Mouse (Mus musculus): ENCODE data around the gene Nfasc. TPM values are rescaled to one million over a fixed set of nuclear protein-coding genes. Genes with fewer than 3 reads are reported as not detected.

Gene Nfasc
- polyA plus RNA-seq, 1 experiment = 0.75 TPM

- Histone ChIP-seq H3K4me3 (replicated peaks; ENCODE audit: control insufficient read depth, low read depth, low read length) (no peak overlapping the region), H3K4me1 (ENCODE audit: control insufficient read depth, insufficient read depth, low read length) (no peaks in the 10 kb centered on the region), H3K27ac (ENCODE audit: control insufficient read depth, insufficient read depth, low read depth, low read length, poor library complexity) (no peak overlapping the region)
- WGBS = 83% methylated on average over 11 of the region's 11 CpGs
- TF ChIP-seq POLR2A (IDR thresholded peaks at IDR 0.05; ENCODE audit: borderline replicate concordance, control insufficient read depth, low read depth, low read length) (no peak), CTCF (IDR thresholded peaks at IDR 0.05; ENCODE audit: control insufficient read depth, insufficient read depth, low read length) (no peak)
Observed at GRCm38 (mm10) chr1:132519734-132520133, 221.9 kb downstream of the Nfasc start.

DNA sequence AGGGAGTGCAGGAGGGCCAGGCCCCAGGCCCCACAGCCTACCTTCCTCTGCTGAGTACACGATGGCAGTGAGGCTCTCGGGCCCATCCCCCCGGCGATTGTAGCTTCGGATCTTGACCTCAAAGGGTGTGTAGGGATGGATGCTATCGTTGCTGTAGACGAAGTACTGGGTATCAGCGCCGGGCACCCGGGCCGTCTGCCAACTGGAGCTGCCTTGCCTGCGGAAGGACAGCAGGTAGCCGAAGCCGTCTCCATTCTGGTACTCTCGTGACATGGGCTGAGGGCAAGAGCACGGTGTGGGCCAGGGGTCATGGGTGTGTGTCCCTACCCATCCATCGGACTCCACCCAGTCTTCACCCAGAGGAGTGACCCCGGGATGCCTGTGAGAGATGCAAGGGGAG, 223.0 kb downstream of the Nfasc start:
- TF ChIP-seq POLR2A (IDR thresholded peaks at IDR 0.05; ENCODE audit: borderline replicate concordance, control insufficient read depth, low read depth, low read length) (no peak), CTCF (IDR thresholded peaks at IDR 0.05; ENCODE audit: control insufficient read depth, insufficient read depth, low read length) (no peak)
- H3K27ac ChIP-seq (ENCODE audit: control insufficient read depth, insufficient read depth, low read depth, low read length, poor library complexity) = no peak overlapping the region
- no peak overlapping the region for H3K4me3 ChIP-seq (replicated peaks; ENCODE audit: control insufficient read depth, low read depth, low read length)
- no peaks in the 10 kb centered on the region for H3K4me1 ChIP-seq (ENCODE audit: control insufficient read depth, insufficient read depth, low read length)
- 80% methylated on average over 18 of the region's 18 CpGs for WGBS

GRCm38 (mm10) chr1:132516776-132517175, 224.8 kb downstream of the Nfasc start:
- Histone ChIP-seq H3K4me1 (ENCODE audit: control insufficient read depth, insufficient read depth, low read length) (no peaks in the 10 kb centered on the region), H3K4me3 (replicated peaks; ENCODE audit: control insufficient read depth, low read depth, low read length) (no peak overlapping the region), H3K27ac (ENCODE audit: control insufficient read depth, insufficient read depth, low read depth, low read length, poor library complexity) (no peak overlapping the region)
- TF ChIP-seq CTCF (IDR thresholded peaks at IDR 0.05; ENCODE audit: control insufficient read depth, insufficient read depth, low read length) (no peak), POLR2A (IDR thresholded peaks at IDR 0.05; ENCODE audit: borderline replicate concordance, control insufficient read depth, low read depth, low read length) (no peak)
- WGBS = 80% methylated on average over 11 of the region's 11 CpGs

GRCm38 (mm10) chr1:132515339-132515738, 226.3 kb downstream of the Nfasc start:
- Histone ChIP-seq H3K27ac (ENCODE audit: control insufficient read depth, insufficient read depth, low read depth, low read length, poor library complexity) (no peak overlapping the region), H3K4me1 (ENCODE audit: control insufficient read depth, insufficient read depth, low read length) (no peaks in the 10 kb centered on the region), H3K4me3 (replicated peaks; ENCODE audit: control insufficient read depth, low read depth, low read length) (no peak overlapping the region)
- TF ChIP-seq CTCF (IDR thresholded peaks at IDR 0.05; ENCODE audit: control insufficient read depth, insufficient read depth, low read length) (no peak), POLR2A (IDR thresholded peaks at IDR 0.05; ENCODE audit: borderline replicate concordance, control insufficient read depth, low read depth, low read length) (no peak)
- WGBS = 83% methylated on average over 12 of the region's 12 CpGs

Other genes with a start within 250 kb of the Nfasc start
- 6.3 and 12.1 TPM in 2 replicates for gene Tmem81, start 235.6 kb downstream of the Nfasc start, polyA plus RNA-seq (2011; ENCODE audit: insufficient read depth, insufficient read length, low replicate concordance, missing spikeins)
- gene Cntn2, start 198.5 kb downstream of the Nfasc start, polyA plus RNA-seq (2011; ENCODE audit: insufficient read depth, insufficient read length, low replicate concordance, missing spikeins) = not detected in 2 replicates
- gene Lrrn2, start 138.5 kb upstream of the Nfasc start, polyA plus RNA-seq (2011; ENCODE audit: insufficient read depth, insufficient read length, low replicate concordance, missing spikeins) = not detected in 2 replicates